Mouse (Mus musculus) stomach, postnatal 0 days (tissue): ENCODE measurements around the gene Hoxd4. TPM values are rescaled to one million over a fixed set of nuclear protein-coding genes. Genes with fewer than 3 reads are reported as not detected.

ENCODE experiments used
- ATAC-seq: fragments of 200-750 bp; cut with Nextera tagmentation; 2 replicates; pipeline ENCODE4 v1.8.0; 2017; ENCODE audit not compliant: low FRiP score, low TSS enrichment
- DNase-seq: peaks from one replicate; pipeline ENCODE4 v3.0.0-alpha.2; 2016; ENCODE audit warnings: low spot score
- H3K27ac ChIP-seq: fragments of 300-500 bp; sonication (generic); replicated peaks from 2 replicates; pipeline ENCODE4 v1.5.1; 2014; ENCODE audit warnings: mild to moderate bottlenecking, control low read depth
- H3K27me3 ChIP-seq: fragments of 300-500 bp; sonication (generic); 2 replicates; pipeline ENCODE4 v1.6.1; 2014; ENCODE audit warnings: low read length; ENCODE audit not compliant: control insufficient read depth, insufficient read depth
- H3K36me3 ChIP-seq: fragments of 300-500 bp; sonication (generic); 2 replicates; pipeline ENCODE4 v1.6.1; 2014; ENCODE audit warnings: low read length, mixed read lengths; ENCODE audit not compliant: control insufficient read depth, insufficient read depth
- H3K4me1 ChIP-seq: fragments of 300-500 bp; sonication (generic); replicated peaks from 2 replicates; pipeline ENCODE4 v1.6.1; 2014; ENCODE audit warnings: antibody characterized with exemption; ENCODE audit not compliant: control insufficient read depth, insufficient read depth
- H3K4me2 ChIP-seq: fragments of 300-500 bp; sonication (generic); replicated peaks from 2 replicates; pipeline ENCODE4 v1.6.1; 2014; ENCODE audit warnings: low read depth, mild to moderate bottlenecking, control low read depth, moderate library complexity
- H3K4me3 ChIP-seq: fragments of 300-500 bp; sonication (generic); 2 replicates; pipeline ENCODE4 v1.5.1; 2014; ENCODE audit warnings: low read depth, low read length, control low read depth
- H3K9ac ChIP-seq: fragments of 300-500 bp; sonication (generic); 2 replicates; pipeline ENCODE4 v1.6.1; 2014; ENCODE audit warnings: mild to moderate bottlenecking, low read length, control low read depth, mixed read lengths
- H3K9me3 ChIP-seq: fragments of 300-500 bp; sonication (generic); 2 replicates; pipeline ENCODE4 v1.6.1; 2016; ENCODE audit warnings: low read length; ENCODE audit not compliant: control insufficient read depth
- CTCF ChIP-seq: IDR thresholded peaks from 2 replicates; pipeline ENCODE4 v1.5.1; 2016; ENCODE audit warnings: antibody characterized with exemption, low read depth, mild to moderate bottlenecking, moderate library complexity
- EP300 ChIP-seq: optimal IDR thresholded peaks from 2 replicates; pipeline ENCODE3; 2016; ENCODE audit warnings: antibody characterized with exemption
- WGBS: fragments of 180-500 bp; shearing (Covaris S2); extraction: QIAGEN DNeasy Blood & Tissue Kit; methylation state at CpG from one replicate; pipeline ENCODE4 v1.1.7; 2014; 5-methylcytosine and 5-hydroxymethylcytosine counted together
- polyA plus RNA-seq: library from polyadenylated mRNA; unstranded; fragments of >200 nt; fragmentation: Nextera tagmentation; extraction: Ambion mirVana; gene quantifications from 2 replicates; pipeline ENCODE4 v1.2.1, GENCODE M21; 2015

Gene Hoxd4
- polyA plus RNA-seq, 1 experiment from 2014 or later, result 0.08 TPM

DNA sequence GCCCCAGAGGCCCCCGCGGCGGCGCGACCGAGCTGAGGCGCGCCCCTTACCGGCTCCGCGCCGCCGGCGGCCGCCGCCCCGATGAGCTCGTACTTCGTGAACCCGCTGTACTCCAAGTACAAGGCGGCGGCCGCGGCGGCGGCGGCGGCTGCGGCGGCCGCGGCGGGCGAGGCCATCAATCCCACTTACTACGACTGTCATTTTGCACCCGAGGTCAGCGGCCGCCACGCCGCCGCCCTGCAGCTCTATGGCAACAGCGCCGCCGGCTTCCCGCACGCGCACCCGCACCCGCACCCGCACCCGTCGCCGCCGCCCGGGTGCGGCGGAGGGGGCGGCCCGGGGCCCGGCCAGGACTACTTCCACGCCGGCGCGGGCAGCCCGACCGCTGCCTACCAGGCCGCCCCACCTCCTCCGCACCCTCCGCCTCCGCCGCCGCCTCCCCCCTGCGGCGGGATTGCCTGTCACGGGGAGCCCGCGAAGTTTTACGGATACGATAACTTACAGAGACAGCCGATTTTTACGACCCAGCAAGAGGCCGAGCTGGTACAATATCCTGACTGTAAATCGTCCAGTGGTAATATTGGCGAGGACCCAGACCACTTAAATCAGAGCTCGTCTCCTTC lies 6.2 kb upstream of the Hoxd4 start:
- H3K4me2 ChIP-seq, result peak overlapping the region; percentile 63
- TF ChIP-seq EP300 (no peak), CTCF (no peak)
- H3K4me3 ChIP-seq, result peak overlapping the region; percentile 44
- H3K27me3 ChIP-seq, result peaks cover 42% of the 10 kb centered on the region
- under 1% methylated on average over 58 of the region's 85 CpGs for WGBS
- no peaks in the 10 kb centered on the region for H3K36me3 ChIP-seq
- H3K27ac ChIP-seq, result peak overlapping the region; percentile 70
- H3K9me3 ChIP-seq, result no peaks in the 10 kb centered on the region
- H3K4me1 ChIP-seq, result no peaks in the 10 kb centered on the region
- H3K9ac ChIP-seq, result peak overlapping the region; percentile 53
- ATAC-seq, result no peak; the same call in 1 of the 2 replicates
- DNase-seq, result no peak

DNA sequence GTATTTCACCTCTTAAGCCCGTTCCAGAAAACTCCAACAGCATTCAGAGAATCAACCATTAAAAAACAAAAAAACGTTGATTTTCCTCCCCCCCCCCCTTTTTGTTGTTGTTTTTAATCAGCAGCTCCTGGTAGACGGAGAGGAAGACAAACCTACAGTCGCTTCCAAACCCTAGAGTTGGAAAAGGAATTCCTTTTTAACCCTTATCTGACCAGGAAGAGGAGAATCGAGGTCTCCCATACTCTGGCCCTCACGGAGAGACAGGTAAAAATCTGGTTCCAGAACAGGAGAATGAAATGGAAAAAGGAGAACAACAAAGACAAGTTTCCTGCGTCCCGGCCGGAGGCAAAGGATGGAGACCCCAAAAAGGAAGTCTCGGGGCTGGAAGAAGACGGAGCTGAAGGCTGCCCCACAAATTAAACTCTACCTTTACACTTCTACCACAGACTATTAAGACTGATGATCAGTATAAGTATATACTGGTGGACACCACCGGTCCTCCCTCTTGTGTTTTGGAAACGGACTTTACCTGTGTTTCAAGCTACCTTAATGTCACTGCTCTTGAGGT lies 5.3 kb upstream of the Hoxd4 start:
- ATAC-seq, result no peak
- Histone ChIP-seq H3K9ac (no peak overlapping the region), H3K36me3 (no peaks in the 10 kb centered on the region), H3K4me2 (no peak overlapping the region), H3K4me3 (0 out of 2 replicates have a peak overlapping the region, but pooled peaks have one; percentile 8), H3K4me1 (no peaks in the 10 kb centered on the region), H3K27ac (no peak overlapping the region), H3K9me3 (no peaks in the 10 kb centered on the region), H3K27me3 (peaks cover 35% of the 10 kb centered on the region; the same call in 1 of the 2 replicates)
- no peak for TF ChIP-seq EP300
- TF ChIP-seq CTCF, result no peak
- 7% methylated on average over 13 of the region's 13 CpGs for WGBS
- DNase-seq, result no peak

DNA sequence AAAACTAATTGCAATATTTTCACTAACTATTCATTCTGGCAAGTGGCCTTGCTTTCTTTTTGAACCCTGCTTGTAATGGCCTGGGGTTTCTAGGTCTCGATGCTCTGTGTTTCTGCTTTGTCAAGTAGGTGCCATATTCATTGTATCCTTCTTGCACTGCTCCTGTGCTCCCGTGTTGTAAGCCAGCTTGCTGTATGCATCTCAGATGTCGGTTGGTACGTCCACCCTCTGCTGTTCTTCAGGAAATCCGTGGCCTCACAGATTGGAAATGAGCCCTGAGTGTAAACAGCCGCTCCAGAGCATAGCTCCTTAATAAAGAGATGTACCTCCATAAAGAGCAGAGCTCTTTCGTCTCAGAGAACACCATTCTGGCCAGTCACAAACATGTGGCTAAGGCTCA lies 4.1 kb upstream of the Hoxd4 start:
- Histone ChIP-seq H3K4me3 (no peak overlapping the region), H3K4me2 (no peak overlapping the region), H3K27me3 (peaks cover 39% of the 10 kb centered on the region; the same call in 1 of the 2 replicates), H3K36me3 (no peaks in the 10 kb centered on the region), H3K9me3 (no peaks in the 10 kb centered on the region), H3K4me1 (no peaks in the 10 kb centered on the region), H3K9ac (no peak overlapping the region), H3K27ac (no peak overlapping the region)
- DNase-seq (no peak), ATAC-seq (no peak)
- TF ChIP-seq EP300, result no peak
- no peak for TF ChIP-seq CTCF
- WGBS, result 26% methylated on average over 7 of the region's 7 CpGs

DNA sequence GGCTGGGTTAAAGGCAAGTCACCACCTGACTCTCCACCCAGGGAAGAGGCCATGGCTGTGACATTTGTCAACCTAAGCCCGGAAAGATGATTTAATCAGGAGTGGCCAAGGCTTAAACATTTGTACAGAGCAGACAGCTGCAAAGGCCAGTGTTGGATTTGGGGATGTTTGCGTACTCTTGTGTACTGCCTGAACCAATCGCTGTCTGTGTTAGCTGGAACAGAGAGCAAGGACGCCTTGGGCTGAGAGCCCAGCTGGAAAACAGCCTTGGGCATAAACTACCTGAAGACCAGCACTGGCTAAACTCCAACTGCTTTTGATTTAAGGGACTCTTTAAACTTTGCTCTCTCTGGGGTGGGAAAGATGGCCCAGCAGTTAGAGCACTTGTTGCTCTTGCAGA lies 3.1 kb upstream of the Hoxd4 start:
- H3K27me3 ChIP-seq, result peaks cover 42% of the 10 kb centered on the region; the same call in 1 of the 2 replicates
- no peak for TF ChIP-seq EP300
- DNase-seq (no peak), ATAC-seq (no peak)
- no peak overlapping the region for H3K9ac ChIP-seq
- no peaks in the 10 kb centered on the region for H3K4me1 ChIP-seq
- WGBS, result 17% methylated on average over 4 of the region's 4 CpGs
- no peak overlapping the region for H3K4me3 ChIP-seq
- H3K4me2 ChIP-seq, result no peak overlapping the region
- H3K9me3 ChIP-seq, result no peaks in the 10 kb centered on the region
- no peaks in the 10 kb centered on the region for H3K36me3 ChIP-seq
- H3K27ac ChIP-seq, result no peak overlapping the region

DNA sequence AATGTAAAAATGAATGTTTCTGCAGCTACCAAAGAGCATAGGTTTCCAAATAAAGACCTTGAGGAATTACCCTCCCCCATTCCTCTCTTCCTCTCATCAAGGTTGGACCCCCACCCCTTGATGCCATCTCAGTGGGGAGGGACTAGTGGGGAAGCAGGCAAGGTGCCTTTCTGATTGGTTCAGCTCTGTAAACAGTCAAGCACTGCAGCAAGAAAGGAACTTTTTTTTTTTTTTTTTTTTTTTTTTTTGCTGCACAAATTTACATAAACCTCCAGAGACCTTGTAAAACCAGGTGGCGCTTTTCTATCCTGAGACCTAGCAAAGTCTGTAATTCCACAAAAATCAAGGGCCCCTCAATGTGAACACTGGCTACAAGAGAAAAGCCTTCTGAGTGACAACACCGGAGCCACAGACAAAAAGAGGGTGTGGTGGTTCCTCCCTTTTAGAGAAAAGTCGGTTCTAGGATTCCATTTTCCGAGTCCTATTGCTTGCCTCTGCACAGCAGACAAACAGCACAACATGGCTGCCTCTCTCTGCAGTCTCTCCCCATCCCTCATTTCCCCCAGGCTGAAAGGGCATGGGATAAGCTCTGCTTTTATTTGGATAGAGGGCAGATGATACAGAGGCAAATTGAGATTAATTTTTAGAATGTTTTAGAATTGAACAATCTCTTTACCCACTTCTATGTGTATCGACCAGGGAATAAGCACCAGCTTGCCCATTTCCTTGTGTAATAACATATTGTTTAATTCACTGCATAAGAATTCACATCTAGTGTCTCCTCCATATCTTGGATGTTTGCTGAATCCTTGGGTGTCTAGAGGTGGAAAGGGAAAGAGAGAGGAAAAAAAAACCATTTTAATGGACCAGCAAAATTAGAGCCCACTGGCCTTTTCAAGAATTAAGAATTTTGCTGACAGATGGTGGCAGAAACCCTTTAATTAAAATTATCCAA lies 2.0 kb upstream of the Hoxd4 start:
- Histone ChIP-seq H3K4me2 (no peak overlapping the region), H3K9me3 (no peaks in the 10 kb centered on the region), H3K4me3 (no peak overlapping the region), H3K27ac (no peak overlapping the region), H3K27me3 (peaks cover 36% of the 10 kb centered on the region; the same call in 1 of the 2 replicates), H3K36me3 (no peaks in the 10 kb centered on the region), H3K4me1 (no peaks in the 10 kb centered on the region), H3K9ac (no peak overlapping the region)
- TF ChIP-seq CTCF, result no peak
- no peak for TF ChIP-seq EP300
- no peak for DNase-seq
- no peak for ATAC-seq
- 11% methylated on average over 5 of the region's 5 CpGs for WGBS
